Mouse (Mus musculus) embryonic stem cell, embryonic (primary cell): ENCODE measurements around the gene H2-T3.

Experiments used
- CTCF ChIA-PET, 4 experiments: fragments of 300-600 bp in 2 of 4; fragments of 350-600 bp in 2 of 4; sonication (Branson Sonifier 250); formaldehyde crosslinking; loops; one replicate each; lab custom pipeline; 2022; ENCODE audit warnings: inconsistent platforms in 2 of 4; lab: Charles Lee
- POLR2A ChIA-PET, 4 experiments: fragments of 300-600 bp in 2 of 4; fragments of 350-600 bp in 2 of 4; sonication (Branson Sonifier 250); formaldehyde crosslinking; loops; one replicate each; lab custom pipeline; 2022; ENCODE audit warnings: antibody characterized with exemption in 4 of 4, inconsistent platforms in 1 of 4; lab: Charles Lee

The H2-T3 gene

GRCm38 (mm10) chr17:36190169-36190507 is at the start of gene H2-T3:
Gene H2-T3, minus strand, starts transcription at chr17:36190287.
- POLR2A ChIA-PET, result no interaction called here
- CTCF ChIA-PET, result interaction anchor here in 3 of 4 experiments (0.6 to 2.0 kb wide), 4 partner anchors 11 to 129 kb away, joined by 3 to 7 read pairs (median 3); no protein-coding TSS in a partner anchor

GRCm38 (mm10) chr17:36237321-36237921 is 47.3 kb upstream of the H2-T3 start:
- POLR2A ChIA-PET, result interaction anchor here in 3 of 4 experiments (0.6 to 2.7 kb wide), 12 partner anchors 10 to 1924 kb away, joined by 3 to 19 read pairs (median 4); partner anchors contain the start of genes Rpp21 (in 1 of the 3) and Trim39 (in 1 of the 3)
- CTCF ChIA-PET, result interaction anchor here in 3 of 4 experiments (1.0 to 1.4 kb wide), 3 partner anchors 10 to 20 kb away, joined by 5 to 7 read pairs (median 6); no protein-coding TSS in a partner anchor

- POLR2A ChIA-PET, result interaction anchor here in 3 of 4 experiments (1.0 to 2.4 kb wide), 19 partner anchors 9 to 815 kb away, joined by 3 to 19 read pairs (median 4); partner anchors contain the start of genes Atat1 (in 1 of the 3) and Trim39 (in 1 of the 3)
- CTCF ChIA-PET, result interaction anchor here in 3 of 4 experiments (0.6 to 1.3 kb wide), 7 partner anchors 8 to 250 kb away, joined by 3 to 7 read pairs (median 4); partner anchors contain the start of genes Rpp21 (in 1 of the 3) and Trim39 (in 1 of the 3)
These were observed 45.2 kb upstream of the H2-T3 start for GRCm38 (mm10) chr17:36235300-36235699.

GRCm38 (mm10) chr17:36233572-36233971 is 43.5 kb upstream of the H2-T3 start:
- ChIA-PET CTCF (no interaction called here), POLR2A (interaction anchor here in 2 of 4 experiments (0.8 to 2.4 kb wide), 5 partner anchors 11 to 38 kb away, joined by 3 to 19 read pairs (median 5); partner anchors contain the start of gene Rpp21 (in 1 of the 2))

GRCm38 (mm10) chr17:36231318-36231717 is 41.2 kb upstream of the H2-T3 start:
- CTCF ChIA-PET, result interaction anchor here in 2 of 4 experiments (1.0 to 1.4 kb wide), 2 partner anchors 12 to 170 kb away, joined by 3 to 5 read pairs; no protein-coding TSS in a partner anchor
- POLR2A ChIA-PET, result interaction anchor here in 3 of 4 experiments (0.9 to 1.5 kb wide), 9 partner anchors 11 to 243 kb away, joined by 3 to 8 read pairs (median 4); no protein-coding TSS in a partner anchor

GRCm38 (mm10) chr17:36229046-36229445 is 39.0 kb upstream of the H2-T3 start:
- ChIA-PET POLR2A (interaction anchor here in 1 of 4 experiments (0.6 to 1.8 kb wide), 5 partner anchors 11 to 614 kb away, joined by 3 to 4 read pairs (median 3); partner anchors contain the start of gene Rpp21), CTCF (interaction anchor here in 2 of 4 experiments (0.6 to 0.8 kb wide), 2 partner anchors 14 to 1710 kb away, joined by 3 to 6 read pairs; no protein-coding TSS in a partner anchor)

GRCm38 (mm10) chr17:36226921-36227320 is 36.8 kb upstream of the H2-T3 start:
- ChIA-PET CTCF (interaction anchor here (0.5 to 1.8 kb wide), 20 partner anchors 8 to 683 kb away, joined by 3 to 7 read pairs (median 4); partner anchors contain the start of gene Rpp21 (in 1 of the 4)), POLR2A (interaction anchor here in 3 of 4 experiments (0.9 to 1.5 kb wide), 6 partner anchors 11 to 50 kb away, joined by 3 to 6 read pairs (median 3); partner anchors contain the start of gene Rpp21 (in 1 of the 3))

- ChIA-PET CTCF (no interaction called here), POLR2A (no interaction called here)
These were observed 35.2 kb upstream of the H2-T3 start for GRCm38 (mm10) chr17:36225231-36225824.

GRCm38 (mm10) chr17:36224451-36224850 is 34.4 kb upstream of the H2-T3 start:
- CTCF ChIA-PET, result interaction anchor here in 1 of 4 experiments (1.2 kb wide), 1 partner anchor 13 kb away, joined by 7 read pairs; no protein-coding TSS in a partner anchor
- POLR2A ChIA-PET, result no interaction called here

- CTCF ChIA-PET, result interaction anchor here in 1 of 4 experiments (1.2 to 1.7 kb wide), 3 partner anchors 8 to 25 kb away, joined by 5 to 7 read pairs (median 6); no protein-coding TSS in a partner anchor
- POLR2A ChIA-PET, result interaction anchor here in 3 of 4 experiments (0.6 to 2.0 kb wide), 11 partner anchors 10 to 283 kb away, joined by 3 to 8 read pairs (median 4); no protein-coding TSS in a partner anchor
These were observed 28.6 kb upstream of the H2-T3 start for GRCm38 (mm10) chr17:36218594-36219155.

- POLR2A ChIA-PET, result interaction anchor here in 1 of 4 experiments (0.8 kb wide), 1 partner anchor 15 kb away, joined by 3 read pairs; no protein-coding TSS in a partner anchor
- CTCF ChIA-PET, result no interaction called here
These were observed 25.5 kb upstream of the H2-T3 start for GRCm38 (mm10) chr17:36215586-36215985.

GRCm38 (mm10) chr17:36206846-36207245 is 16.8 kb upstream of the H2-T3 start:
- CTCF ChIA-PET, result interaction anchor here in 1 of 4 experiments (0.6 to 1.4 kb wide), 2 partner anchors 20 to 25 kb away, joined by 3 read pairs; no protein-coding TSS in a partner anchor

GRCm38 (mm10) chr17:36205862-36206261 is 15.8 kb upstream of the H2-T3 start:
- ChIA-PET POLR2A (interaction anchor here in 3 of 4 experiments (0.6 to 1.9 kb wide), 7 partner anchors 11 to 551 kb away, joined by 3 to 8 read pairs (median 4); no protein-coding TSS in a partner anchor), CTCF (interaction anchor here (0.6 to 1.4 kb wide), 6 partner anchors 9 to 267 kb away, joined by 3 to 4 read pairs (median 3); no protein-coding TSS in a partner anchor)

More at GRCm38 (mm10) chr17:36206846-36207245, 16.8 kb upstream of the H2-T3 start:
- POLR2A ChIA-PET, result interaction anchor here in 2 of 4 experiments (0.6 to 1.9 kb wide), 4 partner anchors 12 to 51 kb away, joined by 3 to 8 read pairs (median 3); partner anchors contain the start of gene Rpp21 (in 1 of the 2)

- ChIA-PET POLR2A (interaction anchor here in 3 of 4 experiments (0.6 to 1.9 kb wide), 8 partner anchors 12 to 665 kb away, joined by 3 to 8 read pairs (median 4); no protein-coding TSS in a partner anchor), CTCF (interaction anchor here (0.6 to 1.4 kb wide), 6 partner anchors 9 to 266 kb away, joined by 3 to 4 read pairs (median 3); no protein-coding TSS in a partner anchor)
These were observed 15.4 kb upstream of the H2-T3 start for GRCm38 (mm10) chr17:36205456-36205855.

GRCm38 (mm10) chr17:36201851-36202250 is 11.8 kb upstream of the H2-T3 start:
- ChIA-PET CTCF (interaction anchor here in 1 of 4 experiments (0.5 to 1.2 kb wide), 2 partner anchors 12 to 84 kb away, joined by 3 read pairs; partner anchors contain the start of gene H2-T3), POLR2A (interaction anchor here in 1 of 4 experiments (0.6 kb wide), 1 partner anchor 13 kb away, joined by 4 read pairs; no protein-coding TSS in a partner anchor)

- POLR2A ChIA-PET, result interaction anchor here in 1 of 4 experiments (0.8 kb wide), 1 partner anchor 279 kb away, joined by 3 read pairs; no protein-coding TSS in a partner anchor
These were observed 8.2 kb upstream of the H2-T3 start for GRCm38 (mm10) chr17:36198317-36198716.

GRCm38 (mm10) chr17:36194471-36194870 is 4.4 kb upstream of the H2-T3 start:
- CTCF ChIA-PET, result interaction anchor here in 3 of 4 experiments (0.6 to 2.4 kb wide), 7 partner anchors 9 to 889 kb away, joined by 3 to 10 read pairs (median 5); no protein-coding TSS in a partner anchor
- POLR2A ChIA-PET, result no interaction called here

More at GRCm38 (mm10) chr17:36198317-36198716, 8.2 kb upstream of the H2-T3 start:
- CTCF ChIA-PET, result interaction anchor here in 2 of 4 experiments (0.7 to 1.5 kb wide), 4 partner anchors 29 to 812 kb away, joined by 3 to 4 read pairs (median 4); no protein-coding TSS in a partner anchor
